In the genomic region with DNA sequence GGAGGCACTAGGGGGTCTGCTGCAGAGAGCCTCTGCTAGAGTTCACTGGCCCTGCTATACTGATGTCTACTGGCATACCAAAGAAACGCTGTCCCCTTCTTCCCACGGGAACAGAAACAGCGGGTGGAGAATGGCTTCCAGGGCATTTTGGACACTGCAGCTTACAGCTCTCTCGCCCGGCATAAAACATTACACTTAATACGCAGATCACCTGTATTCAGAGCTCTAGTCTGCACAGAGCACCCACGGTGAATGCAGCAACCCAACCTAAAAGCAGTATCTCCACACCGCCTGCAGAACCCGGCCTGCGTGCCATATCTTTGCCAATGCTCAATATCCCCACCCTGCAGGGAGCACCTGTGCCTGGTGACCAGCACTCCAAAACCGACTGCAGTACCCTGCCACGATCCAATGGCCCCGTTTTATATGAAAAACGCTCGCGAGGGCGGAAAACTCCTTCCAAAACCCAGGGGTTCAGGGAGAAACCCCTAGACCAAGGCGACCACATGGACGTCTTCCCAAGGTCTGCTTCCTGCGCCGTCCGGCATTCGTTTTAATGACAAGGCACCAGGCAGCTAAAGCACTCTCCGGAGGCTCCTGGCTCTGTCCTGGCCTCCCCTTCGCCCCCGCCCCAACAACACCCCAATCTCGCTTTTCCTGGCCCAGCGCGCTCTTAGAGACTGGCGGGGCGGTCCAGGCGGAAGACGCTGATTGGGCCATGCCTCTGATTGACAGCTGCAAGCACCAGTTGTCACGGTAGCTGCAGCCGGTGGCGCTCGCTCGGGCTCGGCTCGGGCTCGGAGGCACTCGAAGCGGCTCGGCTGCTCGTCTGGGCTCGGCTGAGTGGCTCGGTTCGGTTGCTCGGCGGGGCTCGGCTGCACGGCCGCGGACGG, we compare ENCODE assay signal across 8 mouse cellular contexts. TPM values are rescaled to one million over a fixed set of nuclear protein-coding genes. Genes with fewer than 3 reads are reported as not detected.
DNase-seq lines count a peak whose midpoint lies in the region; ATAC-seq and TF ChIP-seq lines count a peak whose summit lies in the region.

A gene (plus strand): TSS at position 846 of the 893 bp plus-strand sequence.

- no peak for DNase-seq in G1E (ENCODE audit: low spot score)
- DNase-seq in cerebellum, adult 9-10 months, result peak; percentile 97
- peak; percentile 94 to 97 for DNase-seq in frontal cortex, adult 2 months (ENCODE audit: extremely low spot score in 1 of 2, low spot score in 1 of 2)
- peak; percentile 98 to 99 for DNase-seq in layer of hippocampus, adult 2 months (ENCODE audit: low spot score in 2 of 2)
- peak; percentile 96 for DNase-seq in lung, adult 18-20 months
- DNase-seq in testis, postnatal 14 days (ENCODE audit: low spot score), result peak; percentile 93

- 4% methylated on average over 55 of the region's 55 CpGs for WGBS in olfactory bulb, adult 2 months

- peak within 1 kb of the TSS; percentile 96 for H3K27ac ChIP-seq in layer of hippocampus, adult 2 months
- peak within 1 kb of the TSS; percentile 8; the same call in 1 of the 2 replicates for H3K27ac ChIP-seq in olfactory bulb, adult 2 months (ENCODE audit: insufficient read depth, low read depth, low read length)

- no peaks in the 10 kb centered on the region for H3K4me1 ChIP-seq in G1E (ENCODE audit: insufficient read depth, low read depth, low read length)
- H3K4me1 ChIP-seq in olfactory bulb, adult 2 months (ENCODE audit: control insufficient read depth, insufficient read depth, low read length), result peaks cover 26% of the 10 kb centered on the region; the same call in 1 of the 2 replicates

- ATAC-seq in G1E (ENCODE audit: extremely low read depth, insufficient number of reproducible peaks, low FRiP score, poor library complexity, severe bottlenecking), result no peak
- peak; percentile 94 to 98 for ATAC-seq in hematopoietic stem cell, adult 5-6 weeks (replicated peaks in 1 of 2; ENCODE audit: insufficient read depth in 1 of 2, low FRiP score in 2 of 2, low TSS enrichment in 1 of 2, low read depth in 1 of 2, poor library complexity in 2 of 2, severe bottlenecking in 2 of 2)

- H3K9me3 ChIP-seq in G1E (replicated peaks), result peaks cover 15% of the 10 kb centered on the region

- H3K4me3 ChIP-seq in G1E (ENCODE audit: low read depth, low read length), result peak within 1 kb of the TSS; percentile 9; the same call in 1 of the 2 replicates
- peak within 1 kb of the TSS; percentile 84 for H3K4me3 ChIP-seq in layer of hippocampus, adult 2 months
- H3K4me3 ChIP-seq in olfactory bulb, adult 2 months (ENCODE audit: insufficient read depth, low read depth, low read length), result peak within 1 kb of the TSS; percentile 57

- no peak for TF ChIP-seq CTCF in G1E (IDR thresholded peaks at IDR 0.05; ENCODE audit: low read depth, low read length)
- no peak; the same call in 1 of the 2 replicates for TF ChIP-seq CTCF in layer of hippocampus, adult 2 months (conservative IDR thresholded peaks at IDR 0.05)
- TF ChIP-seq CTCF in olfactory bulb, adult 2 months (IDR thresholded peaks at IDR 0.05; ENCODE audit: insufficient read depth, low read depth, low read length), result no peak

- peaks cover 3% of the 10 kb centered on the region; the same call in 1 of the 2 replicates for H3K27me3 ChIP-seq in G1E (ENCODE audit: insufficient read depth, low read length)

- no peak for TF ChIP-seq POLR2A in olfactory bulb, adult 2 months (IDR thresholded peaks at IDR 0.05; ENCODE audit: insufficient read depth, low read depth, low read length)

- no peaks in the 10 kb centered on the region for H3K36me3 ChIP-seq in G1E (replicated peaks)

RNA-seq across cellular contexts. Expression of the gene that starts here (rescaled TPM):
- total RNA-seq in G1E (2014; fragmentation: Nextera tagmentation) (not detected in 2 replicates), G1E (2017) (0.05 TPM in 1 of 2 replicates, not detected in the other)
- not detected in 2 replicates for polyA plus RNA-seq in G1E (2012)
- 115 and 121 TPM in 2 replicates for polyA plus RNA-seq in frontal cortex, adult 2 months (2012; rRNA removed)
- total RNA-seq in hematopoietic stem cell, adult 5-6 weeks (2017), result not detected in 2 replicates
- 100 to 1,000 TPM; 175 to 181 TPM for total RNA-seq in layer of hippocampus, adult 2 months (2021)
- not detected in 2 replicates for polyA plus RNA-seq in olfactory bulb, adult 2 months (2012; ENCODE audit: insufficient read depth, insufficient read length, low replicate concordance, missing spikeins)

Comparison
In these comparisons a context has a peak if more than half of its experiments do, and no peak if none do; other contexts are left out.
1. RNA of the gene that starts here (total RNA-seq): 175 to 181 TPM in layer of hippocampus, adult 2 months; 0.05 TPM in G1E and not detected in hematopoietic stem cell, adult 5-6 weeks; every median in the first group is over 100 times any median in the second.
2. RNA of the gene that starts here (polyA plus RNA-seq): 115 to 121 TPM in frontal cortex, adult 2 months; not detected in G1E and not detected in olfactory bulb, adult 2 months; every median in the first group is over 100 times any median in the second.
3. Peak in ATAC-seq in hematopoietic stem cell, adult 5-6 weeks; RNA of the gene not detected or under 1 TPM.
4. H3K4me3 ChIP-seq: peak in every context shown above with its lines; median percentile 84 in layer of hippocampus, adult 2 months; 57 in olfactory bulb, adult 2 months; 9 in G1E.